ENCODE assay signal across 12 mouse cellular contexts in genomic region chr1:151689561-151689960, GRCm38 (mm10).
A peak's percentile ranks its signal among the peaks of the same experiment; 100 is the strongest.
DNase-seq lines count a peak whose midpoint lies in the region; ATAC-seq and TF ChIP-seq lines count a peak whose summit lies in the region.
"Had no signal": no experiment of that assay in that cellular context is flagged by ENCODE, and none has a peak within 500 bp of the region (broad histone marks: within the 10 kb centered on the region; RNA-seq: fewer than 3 reads in every experiment).

No protein-coding gene starts in this region.

- peak; percentile 65 for ATAC-seq in megakaryocyte, adult 5-6 weeks (ENCODE audit: poor library complexity, severe bottlenecking)
- ATAC-seq: Patski had no signal

- H3K36me3 ChIP-seq in spleen, adult 2 months (ENCODE audit: control insufficient read depth, insufficient read depth, low read length): no peaks in the 10 kb centered on the region

- H3K4me3 ChIP-seq in spleen, adult 2 months (ENCODE audit: extremely low read depth, insufficient read depth, insufficient read length): no peak overlapping the region

- TF ChIP-seq CTCF in spleen, adult 2 months (IDR thresholded peaks at IDR 0.05; ENCODE audit: extremely low read depth, insufficient read depth, insufficient read length, insufficient replicate concordance): no peak

- no peaks in the 10 kb centered on the region for H3K27me3 ChIP-seq in spleen, adult 2 months (ENCODE audit: control insufficient read depth, insufficient read depth, low read length)
- H3K27me3 ChIP-seq: Patski had no signal

- peak; percentile 64 for DNase-seq in adrenal gland, adult 8-10 months
- DNase-seq in adrenal gland, postnatal 36 days: no peak
- no peak for DNase-seq in spleen, adult 2 months (ENCODE audit: low read depth in 1 of 2, low spot score in 2 of 2)
- DNase-seq in spleen, adult 12 weeks (ENCODE audit: low spot score): no peak
- no peak for DNase-seq in yolk sac, embryonic 10.5 days (ENCODE audit: low spot score)
- no peak for DNase-seq in gastrocnemius, postnatal 4 days (ENCODE audit: low spot score in 2 of 2)
- no peak for DNase-seq in cerebellum, adult 18-20 months
- DNase-seq: gastrocnemius, postnatal 25 days; heart, postnatal 4 days; right cerebral cortex, adult 18-20 months had no signal

- peaks cover 4% of the 10 kb centered on the region; the same call in 1 of the 2 replicates for H3K4me1 ChIP-seq in spleen, adult 2 months (ENCODE audit: control insufficient read depth, insufficient read depth, insufficient read length)

- WGBS in spleen, adult 2 months: 29% methylated on average over 8 of the region's 8 CpGs

- H3K27ac ChIP-seq in spleen, adult 2 months (ENCODE audit: insufficient read depth, low read length): 0 out of 2 replicates have a peak overlapping the region, but pooled peaks have one; percentile 2

- TF ChIP-seq POLR2A in spleen, adult 2 months (IDR thresholded peaks at IDR 0.05; ENCODE audit: low read depth, low read length): no peak
